Comparison of ENCODE assay signal across 9 mouse cellular contexts in genomic region chr4:134804765-134805164, GRCm38 (mm10). TPM values are rescaled to one million over a fixed set of nuclear protein-coding genes. Genes with fewer than 3 reads are reported as not detected.
DNase-seq lines count a peak whose midpoint lies in the region; ATAC-seq lines count a peak whose summit lies in the region.
"Had no signal": no experiment of that assay in that cellular context is flagged by ENCODE, and none has a peak within 500 bp of the region (broad histone marks: within the 10 kb centered on the region; RNA-seq: fewer than 3 reads in every experiment).

No protein-coding gene starts in this region.

- H3K4me2 ChIP-seq in forebrain, embryonic 15.5 days (replicated peaks): no peak overlapping the region
- no peak overlapping the region for H3K4me2 ChIP-seq in forebrain, embryonic 16.5 days (ENCODE audit: low read length)

- no peaks in the 10 kb centered on the region for H3K27me3 ChIP-seq in forebrain, embryonic 15.5 days
- no peaks in the 10 kb centered on the region for H3K27me3 ChIP-seq in forebrain, embryonic 16.5 days (replicated peaks; ENCODE audit: control insufficient read depth, insufficient read depth, low read length)

- peaks cover 80% of the 10 kb centered on the region for H3K36me3 ChIP-seq in forebrain, embryonic 15.5 days
- peaks cover 56% of the 10 kb centered on the region for H3K36me3 ChIP-seq in forebrain, embryonic 16.5 days (ENCODE audit: control insufficient read depth, insufficient read depth)

- WGBS in forebrain, embryonic 15.5 days: 76% methylated on average over 5 of the region's 5 CpGs
- 71% methylated on average over 5 of the region's 5 CpGs for WGBS in forebrain, embryonic 16.5 days

- no peaks in the 10 kb centered on the region for H3K9me3 ChIP-seq in forebrain, embryonic 15.5 days
- no peaks in the 10 kb centered on the region for H3K9me3 ChIP-seq in forebrain, embryonic 16.5 days (ENCODE audit: control insufficient read depth, low read length)

- no peak overlapping the region for H3K27ac ChIP-seq in forebrain, embryonic 15.5 days (replicated peaks)
- H3K27ac ChIP-seq in forebrain, embryonic 16.5 days (ENCODE audit: low read length): no peak overlapping the region
- H3K27ac ChIP-seq: macrophage had no signal

- H3K9ac ChIP-seq in forebrain, embryonic 15.5 days (replicated peaks): no peak overlapping the region
- H3K9ac ChIP-seq in forebrain, embryonic 16.5 days (replicated peaks; ENCODE audit: low read depth, low read length): no peak overlapping the region

- ATAC-seq in megakaryocyte-erythroid progenitor cell, adult 5-6 weeks (replicated peaks; ENCODE audit: low FRiP score, low TSS enrichment, poor library complexity, severe bottlenecking): peak; percentile 22; the same call in 1 of the 2 replicates
- ATAC-seq in forebrain, embryonic 15.5 days (replicated peaks): no peak
- no peak for ATAC-seq in forebrain, embryonic 16.5 days
- ATAC-seq in megakaryocyte, adult 5-6 weeks (ENCODE audit: poor library complexity, severe bottlenecking): no peak

- intact Hi-C loops in left cerebral cortex, postnatal 4 days (cut with DNase I): no loop called here
- intact Hi-C loops in heart, postnatal 25 days (cut with DNase I): no loop called here

- peaks cover 2% of the 10 kb centered on the region; the same call in 1 of the 2 replicates for H3K4me1 ChIP-seq in forebrain, embryonic 15.5 days
- H3K4me1 ChIP-seq in forebrain, embryonic 16.5 days (replicated peaks; ENCODE audit: control insufficient read depth, insufficient read depth, low read length): peaks cover 3% of the 10 kb centered on the region; the same call in 1 of the 2 replicates

- H3K4me3 ChIP-seq in forebrain, embryonic 15.5 days: no peak overlapping the region
- H3K4me3 ChIP-seq in forebrain, embryonic 16.5 days (replicated peaks; ENCODE audit: low read length): no peak overlapping the region

- DNase-seq in left cerebral cortex, postnatal 4 days: peak; percentile 82
- no peak for DNase-seq in left cerebral cortex, adult 11 months (ENCODE audit: low spot score)
- DNase-seq in cerebellum, adult 9-10 months: peak; percentile 76
- peak; percentile 67 for DNase-seq in heart, postnatal 25 days (ENCODE audit: low spot score)

RNA-seq across cellular contexts. Expression of gene Ldlrap1, which starts 36.9 kb away (rescaled TPM):
- total RNA-seq in left cerebral cortex, postnatal 4 days (2021): 1 to 10 TPM; 1.9 to 4.1 TPM
- 10 to 100 TPM; 14.1 to 15.5 TPM for total RNA-seq in heart, postnatal 25 days (2021)
- total RNA-seq in megakaryocyte-erythroid progenitor cell, adult 5-6 weeks (2014; fragmentation: Nextera tagmentation): 28.5 and 34.9 TPM in 2 replicates
- 8.5 and 9.6 TPM in 2 replicates for total RNA-seq in megakaryocyte-erythroid progenitor cell, adult 5-6 weeks (2017)
- polyA plus RNA-seq in forebrain, embryonic 15.5 days (2015; fragmentation: Nextera tagmentation; extraction: Ambion mirVana): 1.9 and 2.8 TPM in 2 replicates
- 2.9 and 3.3 TPM in 2 replicates for polyA plus RNA-seq in forebrain, embryonic 16.5 days (2015; fragmentation: Nextera tagmentation; extraction: Ambion mirVana)
- 13.8 and 16.0 TPM in 2 replicates for total RNA-seq in megakaryocyte, adult 5-6 weeks (2015)
- 7.6 and 9.6 TPM in 2 replicates for total RNA-seq in megakaryocyte, adult 5-6 weeks (2017)

RNA-seq across cellular contexts. Expression of gene Maco1, which starts 48.4 kb away (rescaled TPM):
- total RNA-seq in left cerebral cortex, postnatal 4 days (2021): 10 to 100 TPM; 82.5 to 84.3 TPM
- total RNA-seq in heart, postnatal 25 days (2021): 10 to 100 TPM; 18.6 to 22.1 TPM
- total RNA-seq in megakaryocyte-erythroid progenitor cell, adult 5-6 weeks (2014; fragmentation: Nextera tagmentation): 32.4 and 36.2 TPM in 2 replicates
- 41.9 and 61.3 TPM in 2 replicates for total RNA-seq in megakaryocyte-erythroid progenitor cell, adult 5-6 weeks (2017)
- 111 and 112 TPM in 2 replicates for polyA plus RNA-seq in forebrain, embryonic 15.5 days (2015; fragmentation: Nextera tagmentation; extraction: Ambion mirVana)
- polyA plus RNA-seq in forebrain, embryonic 16.5 days (2015; fragmentation: Nextera tagmentation; extraction: Ambion mirVana): 98.7 and 104 TPM in 2 replicates
- total RNA-seq in megakaryocyte, adult 5-6 weeks (2015): 14.1 and 17.4 TPM in 2 replicates
- 20.9 and 30.4 TPM in 2 replicates for total RNA-seq in megakaryocyte, adult 5-6 weeks (2017)

RNA-seq across cellular contexts. Expression of gene Rhd, which starts 59.6 kb away (rescaled TPM):
- not detected for total RNA-seq in left cerebral cortex, postnatal 4 days (2021)
- 1 to 10 TPM; 1.5 to 1.6 TPM for total RNA-seq in heart, postnatal 25 days (2021)
- 163 and 165 TPM in 2 replicates for total RNA-seq in megakaryocyte-erythroid progenitor cell, adult 5-6 weeks (2014; fragmentation: Nextera tagmentation)
- total RNA-seq in megakaryocyte-erythroid progenitor cell, adult 5-6 weeks (2017): 119 and 185 TPM in 2 replicates
- 0.41 and 0.47 TPM in 2 replicates for polyA plus RNA-seq in forebrain, embryonic 15.5 days (2015; fragmentation: Nextera tagmentation; extraction: Ambion mirVana)
- 0.47 and 1.0 TPM in 2 replicates for polyA plus RNA-seq in forebrain, embryonic 16.5 days (2015; fragmentation: Nextera tagmentation; extraction: Ambion mirVana)
- 2.9 and 6.6 TPM in 2 replicates for total RNA-seq in megakaryocyte, adult 5-6 weeks (2015)
- total RNA-seq in megakaryocyte, adult 5-6 weeks (2017): 4.0 and 14.8 TPM in 2 replicates
- polyA plus RNA-seq: macrophage had no signal

Comparison
In these comparisons a context has a peak if more than half of its experiments do, and no peak if none do; other contexts are left out.
1. RNA of gene Rhd, which starts 59.6 kb away (total RNA-seq): 119 to 185 TPM in megakaryocyte-erythroid progenitor cell, adult 5-6 weeks; 2.9 to 14.8 TPM in megakaryocyte, adult 5-6 weeks, 1.5 to 1.6 TPM in heart, postnatal 25 days and not detected in left cerebral cortex, postnatal 4 days; every median in the first group is over 4 times any median in the second.